Comparison of ENCODE assay signal across 32 mouse cellular contexts in the genomic region with DNA sequence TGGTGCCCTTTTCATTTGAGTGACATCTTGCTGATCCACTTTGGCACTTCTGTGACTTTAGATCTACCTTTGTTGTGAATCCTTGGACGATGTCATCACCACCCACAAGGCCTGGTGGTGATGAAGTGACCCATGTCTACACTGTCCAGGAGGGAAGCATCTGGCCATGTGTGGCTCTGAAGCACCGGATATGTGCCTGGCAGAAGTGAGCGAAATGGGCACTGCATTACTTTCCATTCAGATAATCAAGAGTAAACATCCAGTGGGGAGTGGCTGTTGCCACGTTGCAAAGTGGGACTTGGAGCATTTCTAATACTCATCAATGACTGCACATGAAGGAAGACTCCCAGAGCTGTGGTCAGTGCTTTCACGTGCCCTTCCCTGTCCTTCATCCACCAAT.
"Had no signal": no experiment of that assay in that cellular context is flagged by ENCODE, and none has a peak within 500 bp of the region (broad histone marks: within the 10 kb centered on the region; RNA-seq: fewer than 3 reads in every experiment).

No protein-coding gene starts in this region.

- H3K9me3 ChIP-seq: limb, embryonic 10.5 days; limb, embryonic 12.5 days; limb, embryonic 13.5 days; limb, embryonic 15.5 days; liver, embryonic 12.5 days; liver, embryonic 13.5 days; liver, embryonic 15.5 days; lung, embryonic 15.5 days; midbrain, embryonic 10.5 days; midbrain, embryonic 12.5 days; midbrain, embryonic 13.5 days; midbrain, embryonic 15.5 days; neural tube, embryonic 12.5 days had no signal

- H3K4me3 ChIP-seq: limb, embryonic 10.5 days; limb, embryonic 12.5 days; limb, embryonic 13.5 days; limb, embryonic 15.5 days; liver, embryonic 12.5 days; liver, embryonic 13.5 days; liver, embryonic 15.5 days; lung, embryonic 15.5 days; megakaryocyte, embryonic 14.5 days; midbrain, embryonic 10.5 days; midbrain, embryonic 12.5 days; midbrain, embryonic 13.5 days; midbrain, embryonic 15.5 days; myocyte; neural tube, embryonic 12.5 days had no signal

- H3K4me1 ChIP-seq: limb, embryonic 12.5 days; limb, embryonic 13.5 days; limb, embryonic 15.5 days; liver, embryonic 12.5 days; liver, embryonic 13.5 days; liver, embryonic 15.5 days; lung, embryonic 15.5 days; megakaryocyte, embryonic 14.5 days; midbrain, embryonic 13.5 days; midbrain, embryonic 15.5 days had no signal

- ATAC-seq: liver, embryonic 12.5 days; liver, postnatal 0 days; lung, postnatal 0 days; midbrain, embryonic 13.5 days; midbrain, embryonic 15.5 days; midbrain, embryonic 16.5 days had no signal

- H3K36me3 ChIP-seq: limb, embryonic 10.5 days; limb, embryonic 12.5 days; limb, embryonic 13.5 days; limb, embryonic 15.5 days; liver, embryonic 12.5 days; liver, embryonic 13.5 days; liver, embryonic 15.5 days; lung, embryonic 15.5 days; midbrain, embryonic 10.5 days; midbrain, embryonic 12.5 days; midbrain, embryonic 13.5 days; midbrain, embryonic 15.5 days; neural tube, embryonic 12.5 days had no signal

- H3K27me3 ChIP-seq: liver, embryonic 12.5 days; liver, embryonic 13.5 days; liver, embryonic 15.5 days; lung, embryonic 15.5 days; megakaryocyte, embryonic 14.5 days; midbrain, embryonic 12.5 days; midbrain, embryonic 15.5 days; neural tube, embryonic 12.5 days had no signal

- H3K27ac ChIP-seq: limb, embryonic 10.5 days; limb, embryonic 12.5 days; limb, embryonic 13.5 days; limb, embryonic 15.5 days; liver, embryonic 12.5 days; liver, embryonic 13.5 days; liver, embryonic 14.5 days; liver, embryonic 15.5 days; lung, embryonic 15.5 days; macrophage; midbrain, embryonic 10.5 days; midbrain, embryonic 12.5 days; midbrain, embryonic 13.5 days; midbrain, embryonic 15.5 days; neural tube, embryonic 12.5 days had no signal

- DNase-seq: left cerebral cortex, postnatal 4 days; liver; liver, embryonic 13.5 days; liver, postnatal 0 days; lung, adult 18-20 months; lung, adult 2 months; lung, embryonic 14.5 days; lung, postnatal 10 days; lung, postnatal 14 days; lung, postnatal 36 days; lung, postnatal 4 days; midbrain, embryonic 14.5 days had no signal

- H3K4me2 ChIP-seq: limb, embryonic 12.5 days; limb, embryonic 13.5 days; limb, embryonic 15.5 days; liver, embryonic 11.5 days; liver, embryonic 12.5 days; liver, embryonic 13.5 days; liver, embryonic 15.5 days; lung, embryonic 14.5 days; lung, embryonic 15.5 days; midbrain, embryonic 11.5 days; midbrain, embryonic 12.5 days; midbrain, embryonic 13.5 days; midbrain, embryonic 15.5 days; neural tube, embryonic 12.5 days had no signal

- H3K9ac ChIP-seq: limb, embryonic 12.5 days; limb, embryonic 13.5 days; limb, embryonic 15.5 days; liver, embryonic 12.5 days; liver, embryonic 13.5 days; liver, embryonic 14.5 days; liver, embryonic 15.5 days; liver, postnatal 0 days; lung, embryonic 14.5 days; lung, embryonic 15.5 days; midbrain, embryonic 12.5 days; midbrain, embryonic 13.5 days; midbrain, embryonic 15.5 days; neural tube, embryonic 12.5 days had no signal
